Mouse (Mus musculus): ENCODE measurements around the gene Kif26b.

DNA sequence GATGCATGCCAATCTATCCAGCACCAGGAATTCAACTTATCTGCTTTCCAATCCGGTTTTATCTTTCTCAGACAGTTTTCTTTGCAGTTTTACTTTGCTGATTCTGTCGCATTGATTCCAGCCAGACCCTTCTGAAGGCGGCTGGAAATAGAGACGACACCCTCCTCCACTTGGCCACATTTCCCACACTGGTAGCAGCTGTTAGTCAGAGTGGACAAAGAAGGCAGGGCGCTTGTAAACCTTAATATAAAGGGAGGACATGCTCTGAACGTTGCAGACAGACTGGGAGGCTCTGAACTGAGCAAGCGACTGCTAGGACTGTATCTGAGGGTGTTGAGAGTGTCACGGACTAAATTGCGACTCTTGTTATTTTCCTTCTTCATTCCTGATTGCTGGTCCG lies 11.3 kb downstream of the Kif26b start:
- no peak for TF ChIP-seq CTCF (IDR thresholded peaks at IDR 0.05; ENCODE audit: low read depth, low read length)
- no peak for TF ChIP-seq POLR2A (IDR thresholded peaks at IDR 0.05; ENCODE audit: borderline replicate concordance, low read depth, low read length)
